Mouse (Mus musculus) liver, postnatal 0 days (tissue): ENCODE measurements around the gene Repin1. TPM values are rescaled to one million over a fixed set of nuclear protein-coding genes. Genes with fewer than 3 reads are reported as not detected.

Experiments
- ATAC-seq: fragments of 200-750 bp; cut with Nextera tagmentation; 2 replicates; pipeline ENCODE4 v1.8.0; 2017; ENCODE audit warnings: mild to moderate bottlenecking, moderate library complexity
- DNase-seq: peaks from one replicate; pipeline ENCODE4 v3.0.0-alpha.2; 2016
- H3K27ac ChIP-seq: fragments of 300-500 bp; sonication (generic); 2 replicates; pipeline ENCODE4 v1.5.1; 2014; ENCODE audit warnings: antibody characterized with exemption, moderate library complexity, mild to moderate bottlenecking, low read depth
- H3K27me3 ChIP-seq: fragments of 300-500 bp; sonication (generic); 2 replicates; pipeline ENCODE4 v1.6.1; 2014; ENCODE audit warnings: low read length, control low read depth, mixed read lengths; ENCODE audit not compliant: insufficient read depth
- H3K36me3 ChIP-seq: fragments of 300-500 bp; sonication (generic); replicated peaks from 2 replicates; pipeline ENCODE4 v1.6.1; 2014; ENCODE audit warnings: mild to moderate bottlenecking, control low read depth, low read length, moderate library complexity, mixed read lengths; ENCODE audit not compliant: insufficient read depth
- H3K4me1 ChIP-seq: fragments of 300-500 bp; sonication (generic); 2 replicates; pipeline ENCODE4 v1.6.1; 2014; ENCODE audit warnings: antibody characterized with exemption, mild to moderate bottlenecking, control low read depth; ENCODE audit not compliant: insufficient read depth
- H3K4me2 ChIP-seq: fragments of 300-500 bp; sonication (generic); 2 replicates; pipeline ENCODE4 v1.6.1; 2014; ENCODE audit warnings: low read depth, mild to moderate bottlenecking, low read length, moderate library complexity, mixed read lengths
- H3K4me3 ChIP-seq: fragments of 300-500 bp; sonication (generic); 2 replicates; pipeline ENCODE4 v1.5.1; 2014; ENCODE audit warnings: low read depth, low read length
- H3K9ac ChIP-seq: fragments of 300-500 bp; sonication (generic); replicated peaks from 2 replicates; pipeline ENCODE4 v1.6.1; 2014; ENCODE audit warnings: mild to moderate bottlenecking, moderate library complexity
- H3K9me3 ChIP-seq: fragments of 300-500 bp; sonication (generic); 2 replicates; pipeline ENCODE4 v1.6.1; 2016; ENCODE audit warnings: mild to moderate bottlenecking, control low read depth, low read length, mixed read lengths
- CTCF ChIP-seq: sonication (generic); IDR thresholded peaks from 2 replicates; pipeline ENCODE4 v1.5.1; 2016; ENCODE audit warnings: antibody characterized with exemption, low read depth
- EP300 ChIP-seq: IDR thresholded peaks from 2 replicates; pipeline ENCODE4 v1.6.1; 2016; ENCODE audit warnings: antibody characterized with exemption, low read depth, mild to moderate bottlenecking
- WGBS: fragments of 180-500 bp; shearing (Covaris S2); extraction: QIAGEN DNeasy Blood & Tissue Kit; methylation state at CpG from one replicate; pipeline ENCODE4 v1.1.7; 2014; ENCODE audit not compliant: insufficient replicate concordance; 5-methylcytosine and 5-hydroxymethylcytosine counted together
- polyA plus RNA-seq: library from polyadenylated mRNA; unstranded; fragments of >200 nt; fragmentation: Nextera tagmentation; extraction: Ambion mirVana; gene quantifications from 2 replicates; pipeline ENCODE4 v1.2.1, GENCODE M21; 2015

The Repin1 gene
- polyA plus RNA-seq: 14.4 and 14.8 TPM in 2 replicates

DNA sequence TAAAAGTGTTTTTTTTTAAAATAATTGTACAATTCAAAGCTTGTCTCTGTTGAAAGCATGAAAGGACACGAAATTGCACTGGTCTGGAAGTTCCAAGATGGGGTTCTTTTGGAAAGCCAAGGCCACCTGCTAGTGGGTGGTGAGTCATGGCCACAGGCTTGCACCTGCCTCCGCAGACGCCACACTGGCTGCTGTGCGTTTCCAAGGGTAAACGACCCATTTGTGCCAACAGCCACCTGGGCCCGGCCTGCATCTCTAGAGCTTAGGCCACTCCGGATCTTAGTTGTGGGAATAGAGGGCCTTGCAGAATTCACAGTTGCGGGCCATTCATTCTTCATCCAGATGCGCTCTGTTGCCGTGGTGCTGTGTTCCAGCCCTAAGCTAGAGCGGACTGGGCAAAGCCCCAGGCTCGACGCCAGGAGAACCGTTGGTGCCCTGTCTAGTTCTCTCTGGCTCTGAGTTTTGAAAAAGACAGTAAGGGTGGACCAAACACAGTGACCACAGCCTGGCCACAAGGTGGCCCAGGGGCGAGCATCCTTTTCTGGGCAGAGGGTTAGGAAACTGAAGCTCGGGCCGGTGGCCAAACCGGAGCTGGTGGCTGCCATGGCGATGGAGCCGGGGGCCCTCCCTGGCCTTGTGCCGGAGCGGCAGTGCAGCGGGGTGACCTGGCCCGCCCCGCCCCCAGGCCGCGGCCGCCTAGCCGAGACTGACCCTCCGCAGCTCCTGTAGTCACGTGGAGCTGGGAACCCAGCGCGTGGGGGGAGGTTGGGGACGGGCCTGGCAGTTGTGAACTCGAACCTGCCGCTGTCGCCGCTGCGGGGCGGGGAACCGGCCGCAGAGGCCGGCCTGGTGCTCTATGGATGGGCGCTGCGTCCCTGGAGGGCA lies at the start of gene Repin1, which contains the start of gene Gm44965:
Repin1 (plus strand) TSS at position 726 of the 885 bp plus-strand sequence.
Gm44965 (plus strand) TSS at position 784 of the 885 bp plus-strand sequence.
- peak; percentile 52 for TF ChIP-seq CTCF
- no peak for TF ChIP-seq EP300
- 9% methylated on average over 45 of the region's 45 CpGs for WGBS
- DNase-seq (peak; percentile 91), ATAC-seq (peak; percentile 90)
- H3K4me1 ChIP-seq: peaks cover 17% of the 10 kb centered on the region
- H3K27ac ChIP-seq: peak within 1 kb of the TSS; percentile 96
- peak within 1 kb of the TSS; percentile 81 for H3K9ac ChIP-seq
- peak within 1 kb of the TSS; percentile 71 for H3K4me3 ChIP-seq
- H3K9me3 ChIP-seq: no peaks in the 10 kb centered on the region
- H3K36me3 ChIP-seq: peaks cover 20% of the 10 kb centered on the region
- H3K4me2 ChIP-seq: peak within 1 kb of the TSS; percentile 85
- H3K27me3 ChIP-seq: no peaks in the 10 kb centered on the region

DNA sequence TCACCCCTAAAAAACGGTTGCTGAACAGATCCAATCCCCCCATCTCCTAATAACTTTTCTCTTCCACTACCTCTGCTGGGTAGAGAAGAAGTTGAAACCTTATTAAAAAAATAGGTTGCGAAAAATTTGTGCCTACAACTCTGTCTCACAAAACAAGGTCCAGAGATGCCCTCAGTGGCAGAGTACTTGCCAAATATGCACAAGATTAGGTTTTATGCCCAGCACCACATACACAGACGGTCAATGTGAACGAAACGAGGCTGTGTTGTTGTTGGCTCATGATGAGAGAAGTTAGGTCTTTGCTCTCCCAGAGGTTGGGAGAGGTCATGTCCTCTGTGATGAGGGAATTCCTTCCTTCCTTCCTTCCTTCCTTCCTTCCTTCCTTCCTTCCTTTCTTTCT lies 48.4 kb upstream of the Repin1 start:
- no peaks in the 10 kb centered on the region for H3K36me3 ChIP-seq
- TF ChIP-seq EP300 (no peak), CTCF (no peak)
- H3K4me1 ChIP-seq: peaks cover 12% of the 10 kb centered on the region
- H3K27ac ChIP-seq: no peak overlapping the region
- 73% methylated on average over 5 of the region's 5 CpGs for WGBS
- no peaks in the 10 kb centered on the region for H3K27me3 ChIP-seq
- no peak for ATAC-seq
- no peak for DNase-seq
- no peaks in the 10 kb centered on the region for H3K9me3 ChIP-seq
- H3K4me3 ChIP-seq: no peak overlapping the region
- no peak overlapping the region for H3K9ac ChIP-seq
- H3K4me2 ChIP-seq: no peak overlapping the region

DNA sequence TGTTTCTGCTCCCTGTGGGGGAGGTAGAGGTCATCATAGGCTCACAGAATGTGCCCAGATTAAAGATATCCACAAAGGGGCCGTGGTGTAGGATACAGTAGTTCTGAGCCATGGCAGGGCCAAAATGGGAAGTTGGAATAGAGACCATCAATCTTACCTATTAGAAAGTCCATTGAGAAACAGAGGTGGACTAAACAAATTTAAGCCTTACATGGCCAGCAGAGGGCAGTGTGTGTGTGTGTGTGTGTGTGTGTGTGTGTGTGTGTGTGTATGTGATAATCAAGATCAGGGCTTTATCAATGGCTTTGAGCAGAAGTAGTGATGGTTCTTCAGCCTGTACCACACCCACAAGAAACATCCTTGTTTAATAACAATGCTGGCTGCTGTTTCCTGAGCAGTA lies 47.4 kb upstream of the Repin1 start:
- Histone ChIP-seq H3K9me3 (no peaks in the 10 kb centered on the region), H3K36me3 (no peaks in the 10 kb centered on the region), H3K4me1 (peaks cover 12% of the 10 kb centered on the region), H3K9ac (no peak overlapping the region), H3K27me3 (no peaks in the 10 kb centered on the region), H3K4me3 (no peak overlapping the region), H3K4me2 (no peak overlapping the region), H3K27ac (no peak overlapping the region)
- ATAC-seq: peak; percentile 27; the same call in 1 of the 2 replicates
- WGBS: 29% methylated on average over 1 of the region's 1 CpGs
- peak; percentile 58 for DNase-seq
- TF ChIP-seq CTCF (peak; percentile 77), EP300 (no peak)

DNA sequence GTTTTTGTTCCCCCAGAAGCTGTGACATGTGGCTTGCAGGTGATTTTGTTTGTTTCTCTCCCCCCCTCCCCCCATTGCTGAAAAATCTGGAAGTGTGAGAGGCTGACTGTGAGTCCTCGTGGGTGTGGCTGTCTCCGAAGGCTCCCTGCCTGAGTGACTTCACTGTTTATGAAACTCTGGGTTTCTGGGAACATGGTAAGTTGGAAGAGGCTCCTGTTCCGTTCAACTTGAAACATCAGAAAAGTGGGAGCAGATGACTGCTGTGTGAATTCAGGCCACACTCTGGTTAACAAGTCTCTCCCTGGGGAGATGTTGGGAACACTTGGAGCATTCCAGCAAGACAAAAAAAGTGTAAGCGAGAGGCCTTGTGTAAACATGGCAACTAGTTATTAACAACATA lies 46.8 kb upstream of the Repin1 start:
- H3K9me3 ChIP-seq: no peaks in the 10 kb centered on the region
- H3K9ac ChIP-seq: no peak overlapping the region
- H3K27ac ChIP-seq: no peak overlapping the region
- H3K4me1 ChIP-seq: peaks cover 12% of the 10 kb centered on the region
- H3K4me3 ChIP-seq: no peak overlapping the region
- TF ChIP-seq CTCF (no peak), EP300 (no peak)
- H3K36me3 ChIP-seq: no peaks in the 10 kb centered on the region
- no peaks in the 10 kb centered on the region for H3K27me3 ChIP-seq
- DNase-seq (no peak), ATAC-seq (no peak)
- no peak overlapping the region for H3K4me2 ChIP-seq
- WGBS: 58% methylated on average over 4 of the region's 4 CpGs

DNA sequence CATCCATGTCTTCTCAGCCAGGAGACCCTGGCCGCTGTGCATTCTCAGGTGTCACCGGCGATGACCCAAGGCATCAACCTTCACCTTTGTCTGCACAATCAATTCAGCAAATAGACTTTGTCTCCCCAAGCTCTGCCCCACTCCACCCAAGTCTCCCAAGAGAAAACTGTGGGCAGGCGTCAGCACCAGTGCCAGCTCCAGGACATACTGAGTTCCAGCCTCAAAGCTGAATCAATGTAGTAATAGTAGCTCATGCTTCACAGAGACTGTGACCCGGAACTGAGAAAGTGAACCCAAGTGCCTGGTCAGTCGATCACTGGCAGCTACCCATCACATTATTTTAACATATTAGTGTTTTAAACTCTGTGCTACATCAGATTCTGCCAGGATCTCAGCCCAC lies 45.4 kb upstream of the Repin1 start:
- 57% methylated on average over 6 of the region's 6 CpGs for WGBS
- no peaks in the 10 kb centered on the region for H3K36me3 ChIP-seq
- H3K9me3 ChIP-seq: no peaks in the 10 kb centered on the region
- H3K27me3 ChIP-seq: no peaks in the 10 kb centered on the region
- no peak for TF ChIP-seq CTCF
- TF ChIP-seq EP300: no peak
- H3K9ac ChIP-seq: no peak overlapping the region
- peak; percentile 66; the same call in 1 of the 2 replicates for ATAC-seq
- no peak for DNase-seq
- peaks cover 8% of the 10 kb centered on the region for H3K4me1 ChIP-seq
- H3K4me3 ChIP-seq: no peak overlapping the region
- peak overlapping the region; percentile 26 for H3K27ac ChIP-seq
- H3K4me2 ChIP-seq: no peak overlapping the region

DNA sequence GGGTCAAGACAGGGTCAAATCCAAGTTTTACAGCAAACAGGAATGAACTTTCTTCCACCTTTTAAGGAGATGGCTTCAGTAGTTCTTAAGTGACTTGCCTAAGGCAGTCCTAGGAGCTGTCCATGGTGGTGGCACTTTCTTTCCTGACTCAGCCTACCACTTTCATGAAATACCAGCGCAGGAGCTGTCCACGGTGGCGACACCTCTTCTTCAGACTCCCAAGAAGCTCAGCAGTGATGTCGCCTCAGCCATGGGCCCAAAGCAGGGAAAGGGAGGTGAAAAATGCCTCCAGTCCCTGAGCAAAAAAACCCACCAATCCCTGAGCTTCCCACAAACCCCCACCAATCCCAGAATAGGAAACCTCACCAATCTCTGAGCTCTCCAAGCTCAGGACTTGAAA lies 40.8 kb upstream of the Repin1 start:
- WGBS: 50% methylated on average over 4 of the region's 4 CpGs
- peak; percentile 47 for DNase-seq
- H3K4me1 ChIP-seq: peaks cover 20% of the 10 kb centered on the region
- no peak overlapping the region for H3K27ac ChIP-seq
- H3K36me3 ChIP-seq: no peaks in the 10 kb centered on the region
- H3K9me3 ChIP-seq: no peaks in the 10 kb centered on the region
- H3K4me2 ChIP-seq: no peak overlapping the region
- no peaks in the 10 kb centered on the region for H3K27me3 ChIP-seq
- no peak overlapping the region for H3K4me3 ChIP-seq
- TF ChIP-seq CTCF: no peak
- no peak for TF ChIP-seq EP300
- no peak for ATAC-seq
- H3K9ac ChIP-seq: no peak overlapping the region
